Mouse (Mus musculus) right cerebral cortex, adult 2 months (tissue): Measurements from ENCODE around the gene Arhgap10.
A peak's percentile ranks its signal among the peaks of the same experiment; 100 is the strongest.
"Not testable (repeated sequence)": the region's sequence is repeated elsewhere in the genome, so short reads cannot be mapped to it uniquely, and the experiment has no call there.

Source experiments
- DNase-seq, 2 experiments: peaks; one replicate each; pipeline ENCODE4 v3.0.0; 2021 to 2022; ENCODE audit warnings: low spot score in 2 of 2

Gene Arhgap10

DNA sequence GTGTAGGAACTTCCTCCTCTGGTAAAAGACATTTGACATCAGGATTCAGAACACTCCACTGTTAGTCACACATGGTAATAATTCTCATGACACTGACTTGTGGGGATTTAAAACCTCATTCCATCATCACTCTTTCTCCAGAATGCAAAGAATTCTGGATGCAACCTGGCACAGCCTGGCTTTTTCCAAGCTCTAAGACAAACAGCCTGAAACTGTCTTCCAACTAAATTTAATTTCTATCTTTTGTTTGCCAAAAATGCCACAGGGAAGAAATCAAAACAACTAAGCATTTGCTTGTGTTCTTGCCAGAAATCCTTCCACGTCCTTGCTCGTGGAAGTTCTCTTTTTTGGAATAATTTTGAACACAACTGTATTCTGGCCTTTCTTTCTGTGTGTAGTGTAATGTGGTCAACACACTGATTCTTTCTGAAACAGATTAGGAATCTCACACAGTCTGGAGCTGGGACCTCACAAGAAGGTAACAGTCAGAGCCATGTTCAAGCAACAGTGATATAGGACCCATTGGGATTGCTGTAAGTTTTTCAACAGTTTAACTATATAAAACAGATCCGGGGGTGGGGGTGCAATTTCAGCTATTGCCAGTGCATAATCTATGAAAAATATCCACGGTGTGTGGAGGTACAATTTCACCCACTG lies 167.5 kb downstream of the Arhgap10 start:
- no peak for DNase-seq

DNA sequence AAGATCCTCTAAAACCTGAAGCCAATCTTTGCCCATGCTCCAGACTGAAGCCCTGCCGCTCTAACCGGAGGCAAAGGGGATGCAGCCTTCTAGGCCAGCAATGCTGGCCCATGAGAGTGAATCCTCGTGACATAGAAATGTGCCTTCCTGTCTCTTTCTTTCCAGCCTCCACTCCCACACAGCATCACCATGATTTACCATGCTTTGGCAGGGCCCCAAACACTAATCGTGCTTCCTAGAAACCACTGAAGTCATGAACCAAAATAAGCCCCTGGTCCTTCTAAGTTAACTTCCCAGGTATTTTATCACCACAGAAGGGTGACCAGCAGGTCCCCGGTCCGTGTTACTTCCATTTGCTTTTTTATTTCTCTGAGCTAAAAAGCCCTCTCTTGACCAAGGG lies 173.8 kb downstream of the Arhgap10 start:
- DNase-seq, result no peak

DNA sequence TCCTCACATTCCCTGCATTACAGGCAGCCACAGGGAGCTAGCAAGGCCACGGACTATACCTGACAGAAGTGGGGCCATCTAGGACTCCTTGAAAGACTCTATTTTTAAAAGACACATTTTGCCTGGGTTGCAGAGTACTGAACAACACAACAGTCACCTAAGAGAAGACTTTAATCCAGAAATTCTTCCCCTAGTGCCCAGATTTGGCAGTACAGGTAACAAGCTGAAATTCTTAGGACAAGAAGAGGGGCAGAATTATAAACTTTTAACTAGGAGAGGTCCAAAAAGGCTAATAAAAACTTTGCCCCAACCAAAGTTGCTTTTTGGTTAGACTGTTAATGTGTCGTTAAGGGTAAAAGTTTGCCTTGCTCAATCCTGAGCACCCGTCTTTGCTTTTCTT lies 174.4 kb downstream of the Arhgap10 start:
- DNase-seq, result no peak

DNA sequence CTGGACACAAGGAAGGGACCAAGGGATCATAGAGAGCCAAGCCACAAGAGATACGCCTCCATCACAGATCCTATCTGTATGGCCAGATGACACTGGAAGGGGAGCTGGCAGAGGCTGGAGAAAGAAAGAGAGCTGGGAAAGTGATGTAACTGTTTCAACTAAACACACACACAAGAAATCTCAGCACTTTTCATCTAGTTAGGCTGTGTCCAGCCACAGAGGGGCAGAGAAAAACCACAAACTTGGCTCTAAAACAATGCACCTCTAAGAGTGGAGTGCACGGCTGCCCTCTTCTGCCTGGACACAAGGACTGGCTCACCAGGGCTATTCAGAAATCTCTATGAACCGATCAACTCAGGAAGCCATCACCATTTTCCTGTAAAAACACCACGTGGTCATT lies 175.6 kb downstream of the Arhgap10 start:
- no peak for DNase-seq

DNA sequence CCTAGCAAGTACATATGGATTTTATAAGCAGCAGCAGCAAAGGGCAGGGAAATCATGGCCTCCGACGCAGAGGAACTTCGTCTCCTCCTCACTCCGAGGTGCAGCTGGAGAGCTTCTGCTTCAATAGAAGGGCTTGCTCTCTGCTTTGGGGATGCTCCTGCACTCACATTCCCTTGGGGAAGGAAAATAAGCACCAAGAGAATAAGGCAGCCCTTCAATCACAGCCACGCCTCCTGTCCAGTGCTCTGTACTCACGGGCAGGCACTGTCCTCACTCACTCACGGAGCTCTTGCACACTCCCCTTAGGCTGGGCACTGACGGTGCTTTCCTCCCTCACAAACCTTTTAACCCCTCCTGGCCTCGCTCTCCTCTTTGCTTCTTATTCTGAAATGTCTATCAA lies 176.4 kb downstream of the Arhgap10 start:
- DNase-seq, result no peak

DNA sequence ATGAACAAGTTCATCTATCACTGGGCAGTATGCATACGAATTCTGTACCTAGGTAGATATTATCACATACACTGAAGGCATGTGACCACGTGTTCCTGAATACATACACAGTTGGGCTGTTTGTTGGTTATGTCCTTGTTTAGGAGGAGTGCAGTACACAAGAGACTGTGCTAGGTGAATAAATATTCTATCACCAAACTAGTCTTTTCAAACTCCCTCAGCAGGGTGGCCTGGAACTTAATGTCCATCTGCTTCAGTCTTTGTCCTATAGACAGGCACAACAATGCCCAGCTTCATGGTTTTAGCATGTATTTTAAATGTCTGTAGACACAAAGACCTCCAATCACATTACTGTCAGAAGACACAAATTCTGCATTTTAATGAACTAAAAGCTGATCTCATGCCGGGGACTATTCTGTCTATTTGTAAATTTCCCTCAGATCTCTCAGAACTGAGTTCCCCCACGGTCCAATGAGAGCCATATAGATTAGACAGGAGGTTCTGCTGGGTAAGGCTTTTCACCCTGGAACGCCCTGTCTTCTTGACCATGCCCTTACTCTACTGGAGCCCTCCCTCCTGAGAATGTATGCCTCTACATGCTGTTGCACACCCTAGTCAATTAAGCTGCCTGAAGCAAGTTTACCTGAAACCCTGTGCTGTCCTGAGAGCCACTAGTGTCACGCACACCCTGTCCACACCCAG lies 177.6 kb downstream of the Arhgap10 start:
- no peak for DNase-seq

DNA sequence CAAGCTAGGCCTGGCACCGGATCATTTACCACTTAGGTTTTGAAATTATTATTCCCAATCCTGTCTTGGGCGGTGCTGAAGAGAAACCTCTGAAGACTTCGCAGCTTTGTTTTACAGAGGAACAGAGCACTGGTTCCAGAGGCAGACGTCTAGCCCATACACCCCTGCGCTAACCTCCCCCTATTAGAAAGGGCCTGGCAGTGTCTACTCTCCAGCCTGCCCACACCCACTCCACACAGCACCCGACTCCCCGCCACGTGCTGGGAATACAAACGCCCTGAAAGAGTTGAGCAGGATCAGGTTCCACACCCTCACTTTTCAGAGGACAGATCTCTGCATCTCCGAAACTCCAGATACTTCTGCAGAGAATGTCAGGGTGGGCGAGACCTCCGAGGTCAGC lies 180.5 kb downstream of the Arhgap10 start:
- DNase-seq, result no peak

DNA sequence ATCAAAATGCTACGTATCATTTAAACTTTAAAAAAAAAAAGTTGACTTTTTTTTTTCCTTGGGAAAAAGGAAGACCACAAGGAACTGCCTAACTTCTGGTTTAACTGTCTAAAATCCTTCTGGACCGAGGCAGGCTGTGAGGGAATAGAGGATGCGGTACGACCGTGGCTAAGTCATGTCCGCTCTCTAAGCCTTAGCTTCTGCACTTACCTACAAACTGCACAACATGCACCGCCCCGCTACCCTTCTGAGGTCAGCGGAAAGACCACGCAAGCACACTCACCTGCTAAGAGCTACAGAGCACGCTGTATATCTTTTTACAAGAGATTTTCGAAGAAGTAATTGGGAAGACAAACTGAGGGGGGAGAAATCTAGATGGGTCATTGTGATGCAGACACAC lies 186.6 kb downstream of the Arhgap10 start:
- DNase-seq, result no peak

DNA sequence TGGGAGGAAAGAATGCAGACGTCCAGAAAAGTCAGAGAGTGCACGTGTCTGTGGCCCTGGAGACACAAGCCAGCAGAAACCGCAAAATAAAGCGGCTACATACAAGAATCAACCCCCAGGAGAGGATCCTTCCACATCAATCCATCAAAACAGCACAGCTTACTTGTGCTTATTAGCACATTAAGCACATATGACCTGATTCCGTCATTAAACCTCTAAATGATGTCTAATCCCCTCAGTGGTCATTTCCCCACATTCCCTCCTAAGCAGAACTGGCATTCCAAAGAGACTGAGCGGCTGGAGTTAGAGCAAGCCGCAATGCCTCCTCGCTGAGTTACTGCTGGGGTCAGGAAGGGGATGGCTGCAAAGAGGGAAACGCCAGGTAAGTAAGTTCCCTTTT lies 187.4 kb downstream of the Arhgap10 start:
- no peak for DNase-seq

DNA sequence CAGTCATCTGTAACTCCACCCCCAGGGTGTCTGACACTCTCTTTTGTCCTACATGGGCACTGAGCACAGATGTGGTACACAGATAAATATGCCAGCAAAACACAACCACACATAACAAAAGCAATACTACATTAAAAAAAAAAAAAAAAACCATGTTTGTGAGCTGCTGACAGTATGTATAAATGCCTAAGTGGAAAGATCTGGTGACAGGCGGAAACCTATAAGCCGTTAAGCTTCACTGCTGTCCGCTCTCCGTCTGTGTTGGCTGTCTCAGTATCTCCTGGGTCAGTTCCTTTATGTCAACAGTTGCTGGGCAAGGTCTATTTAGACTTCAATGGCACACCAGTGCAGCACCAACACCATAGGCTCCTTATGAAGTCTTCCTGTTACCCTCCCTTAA lies 188.0 kb downstream of the Arhgap10 start:
- DNase-seq, result no peak

DNA sequence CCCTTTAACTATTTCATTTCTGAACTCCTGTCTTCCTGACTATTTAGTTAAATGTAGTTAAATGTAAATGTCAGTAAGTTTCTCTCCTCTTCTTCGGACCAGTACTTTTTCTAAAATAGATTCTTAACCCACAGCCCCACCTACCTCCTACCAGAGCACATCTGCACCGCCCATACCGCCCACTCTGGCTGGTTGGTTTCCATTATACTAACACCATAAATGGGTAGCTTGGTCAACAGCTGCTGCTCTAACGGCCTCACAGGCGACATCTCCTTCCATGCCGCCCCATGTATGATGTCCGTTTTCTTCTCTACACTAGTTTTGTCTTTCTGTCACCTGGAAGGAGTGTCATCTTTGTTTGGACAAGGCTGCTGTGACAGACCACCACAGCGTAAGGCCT lies 189.3 kb downstream of the Arhgap10 start:
- DNase-seq, result no peak

DNA sequence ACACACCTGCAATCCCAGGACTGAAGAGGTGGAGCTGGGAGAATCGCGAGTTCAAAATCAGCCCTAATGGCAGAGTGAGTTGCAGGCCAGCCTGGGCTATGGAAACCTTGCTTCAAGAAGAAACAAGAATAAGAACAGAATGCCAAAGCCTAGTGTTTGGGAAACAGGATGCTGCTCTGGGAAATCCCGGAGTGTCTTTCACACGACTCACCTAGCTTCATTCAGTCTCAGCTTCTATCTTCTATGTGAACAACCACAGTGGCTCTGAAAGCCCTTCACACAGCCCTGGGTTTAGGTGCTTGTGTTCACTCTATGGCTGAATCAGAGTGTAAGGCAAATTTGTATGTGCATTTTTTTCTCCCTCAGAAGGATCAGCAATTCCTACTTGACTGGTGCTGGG lies 190.4 kb downstream of the Arhgap10 start:
- DNase-seq, result no peak

DNA sequence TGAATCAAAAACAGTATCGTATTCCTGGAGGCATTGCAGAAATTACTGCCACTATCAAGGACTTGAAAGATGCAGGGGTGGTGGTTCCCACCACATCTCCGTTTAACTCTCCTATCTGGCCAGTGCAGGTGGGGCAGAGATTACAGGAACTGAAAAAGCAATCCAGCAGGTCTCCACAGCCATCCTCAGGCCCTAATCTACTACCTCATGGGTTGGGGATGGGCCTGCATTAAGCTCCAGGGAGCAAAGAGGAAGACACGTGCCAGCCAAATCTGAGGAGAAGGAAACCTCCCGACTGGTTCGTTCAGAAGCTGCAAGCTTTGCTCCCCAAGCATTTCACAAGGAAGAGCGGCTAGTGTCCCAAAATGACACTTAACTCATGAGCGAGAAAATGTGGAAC lies 195.0 kb downstream of the Arhgap10 start:
- DNase-seq, result not testable (repeated sequence)

DNA sequence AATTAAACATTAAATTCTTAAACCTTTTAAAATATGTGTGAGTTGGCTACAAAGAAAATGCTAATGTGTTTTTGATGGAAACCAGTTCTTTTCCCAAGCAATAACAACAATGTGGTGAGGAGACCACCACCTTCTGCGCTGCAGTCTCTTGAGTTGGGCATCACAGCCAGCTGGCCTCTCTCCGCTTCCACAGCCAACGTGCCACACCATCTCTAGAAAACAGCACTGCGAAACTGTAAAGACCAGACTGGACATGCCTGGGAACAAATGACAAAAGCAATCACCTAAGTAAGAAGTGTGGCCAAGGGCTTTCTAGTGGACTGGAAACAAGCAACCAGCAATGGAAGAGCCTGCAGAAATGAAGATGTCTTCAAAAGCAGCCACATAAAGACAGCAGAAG lies 195.9 kb downstream of the Arhgap10 start:
- DNase-seq, result no peak

DNA sequence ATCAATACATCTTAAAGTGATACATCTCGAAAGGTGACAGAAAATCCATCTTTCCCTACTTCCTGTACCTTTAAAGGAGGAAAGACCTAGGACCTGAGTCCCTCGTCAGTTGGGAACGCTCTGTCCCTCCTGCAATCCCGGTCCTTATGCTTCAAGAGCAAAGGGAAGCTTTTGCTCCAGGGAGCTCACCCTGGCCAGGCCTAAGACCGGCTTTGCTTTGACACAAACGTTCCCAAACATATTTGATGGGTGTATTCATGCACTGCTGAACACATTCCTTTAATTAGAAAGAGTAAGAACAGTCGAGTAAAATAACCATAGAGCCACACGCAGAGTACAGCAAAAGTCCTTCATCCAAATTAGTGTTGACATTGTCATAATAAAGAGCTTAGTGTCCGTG lies 199.2 kb downstream of the Arhgap10 start:
- DNase-seq, result no peak

DNA sequence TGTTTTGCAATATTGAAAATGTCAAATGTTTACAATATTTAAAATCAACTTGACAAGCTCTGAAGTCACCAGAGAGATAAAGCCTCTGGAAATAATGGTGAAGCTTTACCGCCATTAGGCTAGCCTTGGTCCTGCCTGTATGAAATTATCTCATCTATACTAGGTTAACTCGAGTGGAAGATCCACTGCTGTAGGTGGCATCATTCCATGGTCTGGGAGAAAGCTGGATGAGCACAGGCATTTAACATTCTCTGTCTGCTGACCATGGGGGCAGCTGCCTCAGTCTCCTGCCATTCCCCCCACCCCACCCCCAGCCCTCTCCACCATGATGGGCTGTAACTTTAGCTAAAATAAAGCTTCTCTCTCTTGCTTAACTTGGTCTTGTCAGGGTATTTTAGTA lies 200.0 kb downstream of the Arhgap10 start:
- no peak for DNase-seq

DNA sequence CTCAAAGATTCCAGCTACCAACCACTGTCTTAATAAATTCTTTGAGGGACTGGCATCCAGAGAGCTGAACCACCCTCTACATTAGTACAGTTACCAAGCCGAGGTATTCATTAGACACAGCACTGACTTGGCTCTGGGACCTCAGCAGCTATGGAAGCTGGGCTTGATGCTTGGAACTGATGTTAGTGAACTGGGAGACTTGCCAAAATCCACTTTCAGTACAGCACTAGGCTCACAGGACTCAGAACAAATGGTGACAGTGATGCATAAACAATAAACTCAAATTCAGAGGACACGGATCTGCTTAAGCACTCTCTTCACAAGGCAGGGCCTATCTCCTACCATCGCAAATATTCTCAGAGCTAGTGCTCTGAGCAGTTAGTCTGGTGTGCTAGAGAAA lies 204.8 kb downstream of the Arhgap10 start:
- DNase-seq, result no peak

DNA sequence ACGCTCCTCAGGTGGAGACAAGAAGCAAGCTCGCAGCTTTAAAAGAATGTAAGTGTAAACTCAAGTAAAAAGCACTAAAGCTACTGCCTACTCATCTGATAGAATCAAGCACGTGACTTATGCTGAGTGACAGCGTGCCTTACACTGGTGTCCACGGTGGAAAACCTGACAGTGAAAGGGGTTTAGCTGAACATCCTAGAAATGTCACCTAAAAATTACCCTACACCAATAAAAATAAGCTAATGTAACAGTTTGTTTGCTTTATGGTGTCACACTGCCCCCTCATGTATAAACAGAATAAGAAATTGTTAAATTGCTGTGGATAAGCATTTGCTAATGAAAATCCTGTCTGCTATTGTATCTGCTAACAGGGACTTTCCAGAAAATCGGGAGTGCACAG lies 206.0 kb downstream of the Arhgap10 start:
- DNase-seq, result no peak

DNA sequence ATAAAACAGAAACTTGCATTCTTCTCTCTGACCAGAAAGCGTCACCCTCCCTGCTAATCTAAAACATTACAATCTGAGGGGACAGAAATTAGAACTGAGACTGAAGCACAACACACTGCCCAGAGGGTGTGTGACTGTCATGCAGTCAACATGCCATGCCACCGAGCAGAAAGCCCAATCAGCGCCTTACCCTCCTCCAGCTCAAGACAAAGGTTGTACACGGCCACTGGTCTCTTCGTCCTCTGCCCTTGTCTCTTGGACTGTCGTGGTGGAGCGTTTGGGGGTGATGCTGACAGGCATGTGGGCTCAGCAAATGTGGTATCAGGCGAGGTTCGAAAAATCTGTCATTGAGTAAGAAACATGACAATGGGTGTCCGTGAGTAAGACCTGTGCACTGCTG lies 207.2 kb downstream of the Arhgap10 start:
- DNase-seq, result no peak

DNA sequence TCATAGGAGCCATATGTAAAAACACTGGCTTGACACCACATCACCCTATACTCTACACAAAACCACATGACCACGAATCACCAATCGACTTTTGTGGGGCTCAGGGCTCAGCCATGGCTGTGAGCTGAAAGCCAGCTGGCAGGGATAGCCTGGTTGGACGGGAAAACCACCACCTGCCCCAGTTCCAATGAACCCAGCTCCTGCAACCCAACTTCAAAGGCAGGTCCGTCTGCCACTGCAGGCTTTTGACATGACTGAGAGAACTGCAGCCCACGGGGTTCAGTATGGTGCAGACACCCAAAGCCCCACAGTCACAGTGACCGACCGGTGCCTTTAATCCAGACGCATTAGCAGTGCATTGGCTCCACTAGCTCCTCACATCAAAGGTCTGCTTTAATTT lies 207.7 kb downstream of the Arhgap10 start:
- DNase-seq, result no peak

DNA sequence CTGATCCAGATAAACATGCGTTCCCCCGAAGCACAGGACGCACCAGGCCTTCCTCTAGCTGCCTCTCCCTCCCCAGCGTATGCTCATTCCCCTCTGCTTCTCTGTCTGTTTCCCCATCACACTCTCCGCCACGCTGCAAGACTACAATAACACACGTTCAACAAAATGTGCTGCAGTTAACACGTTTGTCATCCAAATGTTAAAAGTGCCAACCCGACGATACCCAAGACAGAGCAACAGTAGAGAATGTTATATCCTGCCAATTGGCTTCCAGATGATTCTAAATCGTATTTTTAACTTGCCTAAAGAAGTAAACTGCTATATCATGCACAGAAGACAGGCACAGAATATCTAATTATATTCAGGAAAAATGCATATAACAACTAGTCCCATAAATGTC lies 223.2 kb downstream of the Arhgap10 start:
- DNase-seq, result peak in 1 of 2 experiments; percentile 35

DNA sequence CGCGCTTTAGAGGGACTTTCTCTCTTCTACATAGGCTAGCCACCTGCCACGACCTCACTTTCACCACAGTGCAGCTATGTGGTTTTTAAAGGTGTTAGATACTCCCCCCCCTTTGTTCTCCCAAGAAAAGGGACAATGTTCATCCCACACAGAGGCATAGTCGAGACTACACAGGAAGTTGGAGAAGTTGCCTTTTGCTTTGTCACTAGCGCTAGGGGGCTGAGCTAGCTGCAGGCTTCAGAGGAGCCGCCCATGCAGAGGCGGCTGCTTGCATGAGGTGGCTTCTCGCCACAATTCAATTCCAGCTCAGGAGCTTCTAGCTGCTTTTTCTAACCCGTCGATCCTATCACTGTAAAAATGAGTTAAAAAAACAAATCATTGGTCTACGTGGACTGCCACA lies 225.1 kb downstream of the Arhgap10 start:
- DNase-seq, result peak; percentile 32 to 45

DNA sequence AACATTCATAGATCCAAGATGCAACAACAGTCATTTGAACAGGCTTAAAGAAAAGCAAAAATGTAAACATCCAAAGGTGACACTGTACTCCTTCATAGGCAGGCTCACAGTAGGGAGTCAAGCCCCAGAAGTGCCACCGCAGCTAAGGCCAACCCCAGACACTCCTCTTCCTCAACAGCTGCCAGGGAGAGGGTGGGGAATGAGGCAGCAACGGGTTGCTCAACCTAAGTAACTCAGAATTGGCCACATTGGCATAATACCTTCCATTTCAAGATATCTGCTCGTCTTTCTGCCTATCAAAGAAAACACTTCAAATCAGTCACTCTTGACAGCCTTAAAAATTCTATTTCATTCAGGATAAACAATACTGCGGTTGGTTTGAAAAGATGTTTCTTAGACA lies 225.6 kb downstream of the Arhgap10 start:
- no peak for DNase-seq

DNA sequence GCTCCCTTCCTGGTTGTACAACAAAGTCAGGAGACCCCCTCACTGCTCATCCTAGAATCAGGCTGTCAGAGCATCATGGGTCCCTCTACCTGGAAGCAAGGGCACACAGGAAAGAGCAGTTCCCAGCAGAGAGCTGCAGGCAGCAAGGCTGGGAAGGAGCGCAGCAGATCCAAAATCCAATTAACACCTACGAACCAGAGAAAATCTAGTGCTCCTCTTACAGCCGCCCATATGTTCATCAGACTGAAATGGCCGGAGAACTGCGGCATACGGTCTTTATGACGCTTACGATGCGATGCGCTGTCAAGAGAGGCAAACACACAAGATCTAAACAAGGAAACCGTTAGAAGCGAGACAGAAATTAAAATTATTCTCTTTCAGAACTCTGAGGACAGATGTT lies 229.3 kb downstream of the Arhgap10 start:
- DNase-seq, result no peak
